Mouse (Mus musculus) ES-CJ7 (cell line): ENCODE results near the gene Trip4.
"Not testable (repeated sequence)": the region's sequence is repeated elsewhere in the genome, so short reads cannot be mapped to it uniquely, and the experiment has no call there.

Experiments
- DNase-seq: peaks from one replicate; pipeline ENCODE4 v3.0.0; 2011; ENCODE audit warnings: low read depth, low spot score

Trip4 gene

GRCm38 (mm10) chr9:65794313-65794712 is 114.3 kb downstream of the Trip4 start:
- DNase-seq = no peak

DNA sequence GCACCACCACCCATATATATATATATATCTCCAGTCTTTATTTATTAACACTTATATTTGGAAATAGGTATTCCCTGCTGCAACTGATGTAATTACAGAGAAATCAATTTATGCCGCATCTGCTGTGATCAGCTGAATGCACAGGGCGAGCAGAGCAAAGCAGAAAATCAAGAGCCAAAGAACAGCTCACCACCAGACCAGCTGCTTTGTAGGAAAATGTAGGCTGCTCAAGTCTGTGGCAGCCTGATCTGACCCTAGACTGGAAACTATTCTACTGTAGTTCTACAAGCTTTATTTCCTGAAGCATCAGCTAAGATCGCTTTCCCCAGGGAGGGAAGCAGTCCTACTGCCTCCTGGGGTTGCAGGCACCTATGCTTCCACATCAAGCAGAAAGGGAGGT is 115.1 kb downstream of the Trip4 start:
- no peak for DNase-seq

- no peak for DNase-seq
These were observed 115.5 kb downstream of the Trip4 start for GRCm38 (mm10) chr9:65793086-65793485.

GRCm38 (mm10) chr9:65791846-65792245 is 116.7 kb downstream of the Trip4 start:
- DNase-seq = no peak

GRCm38 (mm10) chr9:65791106-65791505 is 117.5 kb downstream of the Trip4 start:
- DNase-seq = no peak

DNA sequence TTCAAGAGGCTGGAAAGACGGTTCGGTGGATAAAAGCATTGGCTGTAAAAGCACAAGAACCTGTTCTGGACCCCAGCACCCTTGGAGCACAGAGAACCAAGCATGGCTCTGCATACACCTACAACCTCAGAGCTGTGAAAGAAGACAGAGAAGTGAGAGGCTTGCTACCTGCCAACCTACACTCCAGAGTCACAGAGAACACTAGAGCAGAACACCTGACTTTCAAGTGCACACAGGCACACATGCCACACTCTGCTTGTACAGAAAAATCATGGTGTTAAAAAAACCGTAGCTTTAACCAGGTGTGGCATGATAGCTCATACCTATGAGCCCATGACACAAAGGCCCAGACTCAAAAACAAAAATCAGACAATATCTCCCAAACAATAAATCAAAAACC is 118.8 kb downstream of the Trip4 start:
- no peak for DNase-seq

GRCm38 (mm10) chr9:65788556-65788955 is 120.0 kb downstream of the Trip4 start:
- DNase-seq = no peak

DNA sequence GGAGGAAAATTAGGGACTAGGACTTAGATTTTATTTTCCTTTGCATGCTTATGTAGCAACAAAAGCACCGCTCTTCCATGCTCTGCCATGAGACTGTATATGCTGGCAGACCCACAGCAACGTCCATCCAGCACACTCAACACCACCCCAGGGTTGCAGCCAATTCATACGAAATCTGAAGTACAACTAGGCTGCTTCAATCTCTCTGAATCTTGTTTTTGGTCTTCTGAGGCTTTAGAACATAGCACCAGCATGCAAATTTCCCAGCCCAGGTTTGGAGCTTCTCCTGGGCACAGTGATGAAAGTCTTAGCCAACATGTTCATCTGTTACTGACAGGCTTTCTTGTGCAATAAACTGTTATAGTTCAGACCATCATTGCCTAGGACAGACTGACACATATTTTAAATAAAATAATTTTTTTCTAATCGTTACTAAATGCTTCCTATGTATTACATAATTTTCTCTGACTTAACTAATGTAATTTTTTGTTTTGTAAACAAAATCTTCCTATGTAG is 120.7 kb downstream of the Trip4 start:
- no peak for DNase-seq

GRCm38 (mm10) chr9:65786885-65787787 is 121.5 kb downstream of the Trip4 start:
- no peak for DNase-seq

DNA sequence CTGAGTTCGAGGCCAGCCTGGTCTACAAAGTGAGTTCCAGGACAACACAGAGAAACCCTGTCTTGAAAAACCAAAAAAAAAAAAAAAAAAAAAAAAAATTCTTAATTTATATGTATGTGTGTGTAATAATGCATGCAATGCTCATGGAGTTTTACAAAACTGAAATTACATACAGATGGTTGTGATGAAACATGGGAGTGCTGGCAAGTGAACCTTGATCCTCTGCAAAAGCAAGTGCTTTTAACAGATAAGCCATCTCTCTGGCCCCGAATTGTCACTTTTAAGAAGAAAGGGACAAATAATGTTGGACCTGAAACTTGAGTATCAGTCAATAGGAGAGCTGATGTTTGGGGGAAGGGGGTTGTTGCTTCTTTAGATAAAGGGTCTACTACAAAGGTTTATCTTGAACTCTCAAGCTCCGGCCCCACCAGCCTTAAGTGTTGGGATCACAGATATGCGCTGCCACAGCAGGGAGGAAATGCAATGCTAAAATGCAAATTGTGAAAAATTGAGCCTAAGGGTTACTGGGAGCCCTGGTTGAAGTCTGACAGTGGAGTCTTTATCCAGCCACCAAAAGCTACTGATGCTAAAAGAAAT is 122.7 kb downstream of the Trip4 start:
- DNase-seq = no peak

DNA sequence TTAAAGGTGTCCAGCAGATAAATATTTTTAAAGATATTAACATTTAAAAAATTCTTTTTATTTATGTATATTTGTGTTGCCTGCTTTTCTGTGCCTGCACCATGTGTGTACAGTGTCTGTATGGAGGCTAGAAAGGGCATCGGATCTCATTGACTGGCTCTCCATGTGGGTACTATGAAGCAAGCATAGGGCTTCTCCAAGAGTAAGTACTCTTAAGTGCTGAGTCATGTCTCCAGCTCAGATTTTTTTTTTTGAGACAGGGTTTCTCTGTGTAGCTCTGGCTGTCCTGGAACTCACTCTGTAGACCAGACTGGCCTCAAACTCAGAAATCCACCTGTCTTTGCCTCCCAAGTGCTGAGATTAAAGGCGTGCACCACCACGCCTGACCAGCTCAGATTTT is 129.0 kb downstream of the Trip4 start:
- not testable (repeated sequence) for DNase-seq
